Mouse (Mus musculus): ENCODE data around the gene Sstr2. TPM values are rescaled to one million over a fixed set of nuclear protein-coding genes. Genes with fewer than 3 reads are reported as not detected.
A peak's percentile ranks its signal among the peaks of the same experiment; 100 is the strongest.

Sstr2 gene
- polyA plus RNA-seq, 1 experiment from 2014 or later = 28.1 TPM

DNA sequence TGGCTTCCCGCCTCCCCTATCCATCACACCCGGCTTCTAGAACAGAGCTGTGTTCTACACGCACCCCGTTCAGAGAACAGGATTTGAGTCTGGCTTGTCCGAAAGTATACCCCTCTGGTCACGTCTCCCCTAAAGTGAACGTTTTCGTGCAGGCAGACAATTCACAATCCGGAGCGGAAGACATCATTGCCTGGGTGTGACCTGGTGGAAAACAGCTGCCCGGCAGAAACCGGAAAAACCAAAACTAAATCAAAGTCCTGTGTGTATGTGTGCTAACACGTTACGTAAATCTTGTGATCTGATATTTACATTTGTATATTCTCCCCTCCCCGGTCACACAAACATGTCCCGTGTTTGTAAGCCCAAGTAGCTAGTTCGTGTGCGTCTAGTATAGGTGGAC lies 6.3 kb downstream of the Sstr2 start:
- Histone ChIP-seq H3K4me1 (replicated peaks) (peaks cover 7% of the 10 kb centered on the region), H3K36me3 (peaks cover 7% of the 10 kb centered on the region; the same call in 1 of the 2 replicates), H3K27me3 (no peaks in the 10 kb centered on the region), H3K4me2 (no peak overlapping the region), H3K27ac (replicated peaks) (no peak overlapping the region), H3K4me3 (no peak overlapping the region), H3K9ac (no peak overlapping the region), H3K9me3 (no peaks in the 10 kb centered on the region)
- WGBS = 94% methylated on average over 18 of the region's 18 CpGs
- ATAC-seq (ENCODE audit: low FRiP score, low read depth) = no peak

GRCm38 (mm10) chr11:113627785-113628184 lies 8.6 kb downstream of the Sstr2 start:
- WGBS = 50% methylated on average over 4 of the region's 4 CpGs
- Histone ChIP-seq H3K27ac (replicated peaks) (no peak overlapping the region), H3K9ac (no peak overlapping the region), H3K27me3 (no peaks in the 10 kb centered on the region), H3K4me1 (replicated peaks) (no peaks in the 10 kb centered on the region), H3K9me3 (no peaks in the 10 kb centered on the region), H3K4me3 (no peak overlapping the region), H3K4me2 (no peak overlapping the region), H3K36me3 (peaks cover 7% of the 10 kb centered on the region; the same call in 1 of the 2 replicates)
- ATAC-seq (ENCODE audit: low FRiP score, low read depth) = no peak

DNA sequence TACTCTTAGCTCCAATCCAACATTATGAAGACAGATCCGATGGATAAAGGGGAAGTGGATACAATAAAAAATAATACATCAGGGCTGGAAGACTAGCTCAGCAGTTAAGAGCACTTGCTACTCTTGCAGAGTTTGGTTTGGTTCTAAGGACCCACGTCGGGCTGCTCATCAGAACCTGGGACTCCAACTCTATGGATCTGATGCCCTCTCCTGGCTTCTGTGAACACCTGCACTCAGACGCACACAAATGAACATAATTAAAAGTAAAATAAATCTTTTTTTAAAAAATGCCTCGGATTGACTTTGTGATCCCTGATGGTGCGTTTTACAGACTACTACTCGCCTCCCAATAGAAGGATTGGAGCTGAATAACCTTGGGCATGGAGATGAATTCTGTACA lies 11.5 kb downstream of the Sstr2 start:
- no peak overlapping the region for H3K4me3 ChIP-seq
- no peaks in the 10 kb centered on the region for H3K4me1 ChIP-seq (replicated peaks)
- no peaks in the 10 kb centered on the region for H3K9me3 ChIP-seq
- no peak overlapping the region for H3K4me2 ChIP-seq
- 64% methylated on average over 7 of the region's 7 CpGs for WGBS
- no peak overlapping the region for H3K27ac ChIP-seq (replicated peaks)
- H3K27me3 ChIP-seq = no peaks in the 10 kb centered on the region
- H3K9ac ChIP-seq = no peak overlapping the region
- no peaks in the 10 kb centered on the region for H3K36me3 ChIP-seq
- no peak for ATAC-seq (ENCODE audit: low FRiP score, low read depth)

GRCm38 (mm10) chr11:113631302-113631701 lies 12.2 kb downstream of the Sstr2 start:
- Histone ChIP-seq H3K4me1 (replicated peaks) (no peaks in the 10 kb centered on the region), H3K36me3 (no peaks in the 10 kb centered on the region), H3K9me3 (no peaks in the 10 kb centered on the region), H3K4me2 (no peak overlapping the region), H3K27ac (replicated peaks) (no peak overlapping the region), H3K4me3 (no peak overlapping the region), H3K9ac (no peak overlapping the region), H3K27me3 (no peaks in the 10 kb centered on the region)
- no peak for ATAC-seq (ENCODE audit: low FRiP score, low read depth)
- 74% methylated on average over 8 of the region's 8 CpGs for WGBS

GRCm38 (mm10) chr11:113631862-113632261 lies 12.7 kb downstream of the Sstr2 start:
- Histone ChIP-seq H3K27me3 (no peaks in the 10 kb centered on the region), H3K9ac (no peak overlapping the region)

GRCm38 (mm10) chr11:113632303-113632702 lies 13.2 kb downstream of the Sstr2 start:
- Histone ChIP-seq H3K4me3 (no peak overlapping the region), H3K27me3 (no peaks in the 10 kb centered on the region), H3K27ac (replicated peaks) (no peak overlapping the region), H3K9me3 (no peaks in the 10 kb centered on the region), H3K4me1 (replicated peaks) (no peaks in the 10 kb centered on the region), H3K4me2 (no peak overlapping the region), H3K36me3 (no peaks in the 10 kb centered on the region), H3K9ac (no peak overlapping the region)
- ATAC-seq (ENCODE audit: low FRiP score, low read depth) = no peak
- 83% methylated on average over 7 of the region's 7 CpGs for WGBS

More at GRCm38 (mm10) chr11:113631862-113632261, 12.7 kb downstream of the Sstr2 start:
- no peak overlapping the region for H3K4me2 ChIP-seq
- 59% methylated on average over 8 of the region's 8 CpGs for WGBS
- no peaks in the 10 kb centered on the region for H3K9me3 ChIP-seq
- H3K4me1 ChIP-seq (replicated peaks) = no peaks in the 10 kb centered on the region
- ATAC-seq (ENCODE audit: low FRiP score, low read depth) = no peak
- no peak overlapping the region for H3K27ac ChIP-seq (replicated peaks)
- no peak overlapping the region for H3K4me3 ChIP-seq
- H3K36me3 ChIP-seq = no peaks in the 10 kb centered on the region

DNA sequence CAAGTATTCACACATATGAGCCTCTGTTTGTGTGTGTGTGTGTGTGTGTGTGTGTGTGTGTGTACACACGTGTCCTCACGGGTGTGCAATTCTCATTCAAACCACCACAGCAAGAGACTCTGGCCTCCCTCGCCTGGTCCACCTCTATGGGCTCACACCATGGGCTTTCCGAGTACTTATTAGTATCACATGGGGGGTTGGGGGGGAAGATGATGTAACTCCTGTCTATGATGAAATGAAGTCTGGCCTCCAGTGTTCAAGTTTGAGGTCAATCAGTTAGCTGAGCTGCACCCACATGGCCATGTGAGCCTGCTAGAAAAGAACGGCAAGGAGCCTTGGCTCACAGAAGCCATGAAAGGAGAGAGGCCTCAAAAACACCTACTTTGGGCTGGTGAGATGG lies 14.3 kb downstream of the Sstr2 start:
- H3K4me3 ChIP-seq = no peak overlapping the region
- ATAC-seq (ENCODE audit: low FRiP score, low read depth) = no peak
- 93% methylated on average over 5 of the region's 5 CpGs for WGBS
- H3K4me2 ChIP-seq = no peak overlapping the region
- no peaks in the 10 kb centered on the region for H3K9me3 ChIP-seq
- H3K27me3 ChIP-seq = no peaks in the 10 kb centered on the region
- H3K9ac ChIP-seq = no peak overlapping the region
- H3K27ac ChIP-seq (replicated peaks) = no peak overlapping the region
- H3K4me1 ChIP-seq (replicated peaks) = no peaks in the 10 kb centered on the region
- no peaks in the 10 kb centered on the region for H3K36me3 ChIP-seq

DNA sequence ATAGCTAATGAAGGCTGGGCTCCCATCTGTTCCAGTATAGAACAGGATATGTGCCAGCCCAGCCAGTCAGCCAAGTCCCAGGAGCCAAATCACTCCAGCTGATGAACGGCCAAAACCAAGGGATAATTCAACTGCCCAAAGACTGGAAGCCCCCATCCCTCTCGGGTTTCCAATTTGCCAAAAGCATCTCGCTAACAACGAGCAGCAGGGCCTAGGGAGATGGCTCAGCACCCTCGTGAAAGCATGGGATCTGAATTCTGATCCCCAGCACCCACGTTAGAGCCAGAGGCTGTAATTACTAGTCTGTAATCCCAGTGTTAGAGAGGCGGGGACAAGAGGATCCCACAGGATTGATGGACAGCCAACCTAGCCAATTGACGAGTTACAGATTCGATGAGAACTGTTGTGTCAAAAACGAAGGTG lies 15.6 kb downstream of the Sstr2 start:
- H3K4me2 ChIP-seq = no peak overlapping the region
- no peaks in the 10 kb centered on the region for H3K27me3 ChIP-seq
- 58% methylated on average over 10 of the region's 10 CpGs for WGBS
- ATAC-seq (ENCODE audit: low FRiP score, low read depth) = peak; percentile 19; the same call in 1 of the 2 replicates
- H3K36me3 ChIP-seq = no peaks in the 10 kb centered on the region
- H3K9me3 ChIP-seq = no peaks in the 10 kb centered on the region
- H3K4me3 ChIP-seq = no peak overlapping the region
- H3K9ac ChIP-seq = no peak overlapping the region
- H3K27ac ChIP-seq (replicated peaks) = no peak overlapping the region
- H3K4me1 ChIP-seq (replicated peaks) = no peaks in the 10 kb centered on the region

GRCm38 (mm10) chr11:113638680-113639079 lies 19.5 kb downstream of the Sstr2 start:
- Histone ChIP-seq H3K27me3 (no peaks in the 10 kb centered on the region), H3K4me1 (replicated peaks) (no peaks in the 10 kb centered on the region), H3K9ac (no peak overlapping the region), H3K27ac (replicated peaks) (no peak overlapping the region), H3K9me3 (no peaks in the 10 kb centered on the region), H3K4me2 (no peak overlapping the region), H3K36me3 (no peaks in the 10 kb centered on the region), H3K4me3 (no peak overlapping the region)
- ATAC-seq (ENCODE audit: low FRiP score, low read depth) = no peak
- WGBS = 90% methylated on average over 12 of the region's 12 CpGs

DNA sequence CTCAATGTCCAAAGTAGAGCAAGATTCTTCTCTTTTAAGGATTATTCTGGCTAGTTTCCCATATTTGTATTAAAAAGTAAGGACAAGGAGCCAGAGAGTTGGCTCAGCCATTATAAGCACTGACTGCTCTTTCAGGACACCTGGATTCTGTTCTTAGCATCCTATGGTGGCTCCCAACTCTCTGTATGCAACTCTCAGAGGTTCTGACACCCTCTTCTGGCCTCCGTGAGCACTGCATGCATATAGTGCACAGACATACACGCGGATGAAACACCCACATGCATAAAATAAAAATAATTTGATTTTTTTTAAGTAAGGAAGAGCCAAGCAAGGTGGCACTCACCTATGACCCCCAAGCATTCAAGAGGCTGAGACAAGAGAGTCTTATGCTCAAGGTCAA lies 26.0 kb downstream of the Sstr2 start:
- H3K4me2 ChIP-seq = no peak overlapping the region
- no peak overlapping the region for H3K9ac ChIP-seq
- H3K36me3 ChIP-seq = no peaks in the 10 kb centered on the region
- no peaks in the 10 kb centered on the region for H3K27me3 ChIP-seq
- no peak overlapping the region for H3K27ac ChIP-seq (replicated peaks)
- no peak overlapping the region for H3K4me3 ChIP-seq
- no peak for ATAC-seq (ENCODE audit: low FRiP score, low read depth)
- H3K4me1 ChIP-seq (replicated peaks) = peaks cover 16% of the 10 kb centered on the region
- 91% methylated on average over 3 of the region's 3 CpGs for WGBS
- no peaks in the 10 kb centered on the region for H3K9me3 ChIP-seq

GRCm38 (mm10) chr11:113648152-113648551 lies 29.0 kb downstream of the Sstr2 start:
- Histone ChIP-seq H3K27me3 (no peaks in the 10 kb centered on the region), H3K36me3 (peaks cover 13% of the 10 kb centered on the region), H3K4me3 (no peak overlapping the region), H3K4me1 (replicated peaks) (peaks cover 35% of the 10 kb centered on the region), H3K9me3 (no peaks in the 10 kb centered on the region), H3K4me2 (peak overlapping the region; percentile 66; the same call in 1 of the 2 replicates), H3K9ac (no peak overlapping the region), H3K27ac (replicated peaks) (no peak overlapping the region)
- WGBS = 4% methylated on average over 15 of the region's 15 CpGs
- ATAC-seq (ENCODE audit: low FRiP score, low read depth) = no peak

DNA sequence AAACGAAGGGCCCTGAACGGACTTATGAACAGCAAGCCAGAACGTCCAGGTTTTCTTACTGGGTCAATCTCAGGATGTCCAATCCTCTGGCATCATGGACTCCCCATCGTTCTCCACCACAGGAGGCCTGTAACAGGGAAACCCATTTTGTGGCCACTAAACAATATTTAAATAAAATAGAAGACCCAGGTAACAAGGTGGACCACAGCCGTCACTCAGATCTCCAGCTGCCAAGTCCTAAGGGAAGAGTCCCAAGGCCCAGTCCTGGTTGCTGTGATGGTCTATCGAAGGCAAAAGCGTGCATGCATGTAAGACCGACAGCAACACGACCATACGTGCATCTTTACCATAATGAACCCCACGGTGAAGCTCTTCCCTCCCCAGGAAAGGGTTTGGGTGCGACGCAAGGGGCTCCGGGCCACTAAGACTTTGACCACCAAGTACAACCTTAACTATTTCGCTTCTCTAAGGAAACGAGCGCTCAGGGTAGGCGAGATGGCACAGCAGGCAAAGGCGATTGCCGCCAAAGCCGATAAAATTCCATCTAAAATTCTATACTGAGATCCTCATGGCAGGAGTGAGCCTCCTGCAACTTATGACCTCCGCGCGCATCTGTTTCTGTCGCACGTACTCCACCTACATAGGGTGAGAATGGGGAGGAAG lies 29.7 kb downstream of the Sstr2 start, which contains the start of gene Cog1:
TSS of gene Cog1 (plus strand) at position 480 of the 663 bp plus-strand sequence.
- Histone ChIP-seq H3K4me2 (peak within 1 kb of the TSS; percentile 66), H3K27ac (replicated peaks) (peak within 1 kb of the TSS; percentile 94), H3K27me3 (no peaks in the 10 kb centered on the region), H3K4me3 (peak within 1 kb of the TSS; percentile 91), H3K9ac (peak within 1 kb of the TSS; percentile 96), H3K4me1 (replicated peaks) (peaks cover 35% of the 10 kb centered on the region), H3K9me3 (no peaks in the 10 kb centered on the region), H3K36me3 (peaks cover 20% of the 10 kb centered on the region)
- ATAC-seq (ENCODE audit: low FRiP score, low read depth) = no peak
- WGBS = 43% methylated on average over 26 of the region's 26 CpGs
